Mouse (Mus musculus) liver, embryonic 12.5 days (tissue): ENCODE measurements around the gene Arhgef3. TPM values are rescaled to one million over a fixed set of nuclear protein-coding genes. Genes with fewer than 3 reads are reported as not detected.

Experiments used
- ATAC-seq: fragments of 200-750 bp; cut with Nextera tagmentation; 2 replicates; pipeline ENCODE4 v1.8.0; 2017; ENCODE audit warnings: moderate number of reproducible peaks, mild to moderate bottlenecking, moderate library complexity
- H3K27ac ChIP-seq: fragments of 300-500 bp; sonication (generic); 2 replicates; pipeline ENCODE4 v1.5.1; 2016; ENCODE audit warnings: mild to moderate bottlenecking
- H3K27me3 ChIP-seq: fragments of 300-500 bp; sonication (generic); replicated peaks from 2 replicates; pipeline ENCODE4 v1.6.1; 2016; ENCODE audit warnings: mild to moderate bottlenecking, moderate library complexity
- H3K36me3 ChIP-seq: fragments of 300-500 bp; sonication (generic); 2 replicates; pipeline ENCODE4 v1.6.1; 2016; ENCODE audit warnings: mild to moderate bottlenecking, moderate library complexity
- H3K4me1 ChIP-seq: fragments of 300-500 bp; sonication (generic); 2 replicates; pipeline ENCODE4 v1.6.1; 2016
- H3K4me2 ChIP-seq: fragments of 300-500 bp; sonication (generic); 2 replicates; pipeline ENCODE4 v1.6.1; 2016; ENCODE audit warnings: mild to moderate bottlenecking, moderate library complexity
- H3K4me3 ChIP-seq: fragments of 300-500 bp; sonication (generic); 2 replicates; pipeline ENCODE4 v1.5.1; 2016; ENCODE audit warnings: mild to moderate bottlenecking, moderate library complexity
- H3K9ac ChIP-seq: fragments of 300-500 bp; sonication (generic); 2 replicates; pipeline ENCODE4 v1.6.1; 2016; ENCODE audit warnings: mild to moderate bottlenecking, moderate library complexity
- H3K9me3 ChIP-seq: fragments of 300-500 bp; sonication (generic); replicated peaks from 2 replicates; pipeline ENCODE4 v1.6.1; 2016; ENCODE audit warnings: mild to moderate bottlenecking, moderate library complexity
- WGBS: fragments of 180-500 bp; shearing (Covaris S2); methylation state at CpG from one replicate; pipeline ENCODE4 v1.1.7; 2016; ENCODE audit not compliant: insufficient replicate concordance; 5-methylcytosine and 5-hydroxymethylcytosine counted together
- polyA plus RNA-seq: library from polyadenylated mRNA; unstranded; fragments of >200 nt; fragmentation: Nextera tagmentation; extraction: Ambion mirVana; gene quantifications from 2 replicates; pipeline ENCODE4 v1.2.1, GENCODE M21; 2016

Arhgef3 gene
- polyA plus RNA-seq, 1 experiment from 2014 or later = 5.6 TPM

GRCm38 (mm10) chr14:27335331-27336207 lies 220.9 kb downstream of the Arhgef3 start:
- peak overlapping the region; percentile 59 for H3K9ac ChIP-seq
- peak overlapping the region; percentile 88 for H3K4me2 ChIP-seq
- no peak overlapping the region for H3K27ac ChIP-seq
- H3K4me3 ChIP-seq = peak overlapping the region; percentile 59
- ATAC-seq = peak; percentile 95
- H3K27me3 ChIP-seq = peaks cover 33% of the 10 kb centered on the region
- H3K36me3 ChIP-seq = no peaks in the 10 kb centered on the region
- H3K9me3 ChIP-seq = no peaks in the 10 kb centered on the region
- H3K4me1 ChIP-seq = peaks cover 26% of the 10 kb centered on the region
- 2% methylated on average over 37 of the region's 37 CpGs for WGBS

- ATAC-seq = peak; percentile 59
- Histone ChIP-seq H3K27me3 (peaks cover 33% of the 10 kb centered on the region), H3K27ac (no peak overlapping the region), H3K36me3 (no peaks in the 10 kb centered on the region), H3K4me1 (peaks cover 26% of the 10 kb centered on the region), H3K9ac (peak overlapping the region; percentile 59), H3K9me3 (no peaks in the 10 kb centered on the region), H3K4me2 (peak overlapping the region; percentile 88), H3K4me3 (peak overlapping the region; percentile 59)
- WGBS = 2% methylated on average over 34 of the region's 34 CpGs
Measured at GRCm38 (mm10) chr14:27336208-27337114, 221.8 kb downstream of the Arhgef3 start.

GRCm38 (mm10) chr14:27337156-27337555 lies 222.5 kb downstream of the Arhgef3 start:
- 35% methylated on average over 6 of the region's 6 CpGs for WGBS
- no peaks in the 10 kb centered on the region for H3K36me3 ChIP-seq
- peaks cover 26% of the 10 kb centered on the region for H3K4me1 ChIP-seq
- peak overlapping the region; percentile 59 for H3K4me3 ChIP-seq
- no peak for ATAC-seq
- no peaks in the 10 kb centered on the region for H3K9me3 ChIP-seq
- H3K27me3 ChIP-seq = peaks cover 33% of the 10 kb centered on the region
- H3K9ac ChIP-seq = no peak overlapping the region
- peak overlapping the region; percentile 88 for H3K4me2 ChIP-seq
- no peak overlapping the region for H3K27ac ChIP-seq

- Histone ChIP-seq H3K4me1 (peaks cover 26% of the 10 kb centered on the region), H3K4me2 (no peak overlapping the region), H3K36me3 (no peaks in the 10 kb centered on the region), H3K9me3 (no peaks in the 10 kb centered on the region), H3K4me3 (no peak overlapping the region), H3K9ac (no peak overlapping the region), H3K27me3 (peaks cover 33% of the 10 kb centered on the region), H3K27ac (no peak overlapping the region)
- 27% methylated on average over 12 of the region's 12 CpGs for WGBS
- no peak for ATAC-seq
Measured at GRCm38 (mm10) chr14:27338034-27338708, 223.5 kb downstream of the Arhgef3 start.

- Histone ChIP-seq H3K9ac (no peak overlapping the region), H3K4me3 (no peak overlapping the region), H3K27me3 (peaks cover 16% of the 10 kb centered on the region), H3K36me3 (no peaks in the 10 kb centered on the region), H3K27ac (no peak overlapping the region), H3K4me2 (no peak overlapping the region), H3K9me3 (no peaks in the 10 kb centered on the region), H3K4me1 (peaks cover 28% of the 10 kb centered on the region)
- 51% methylated on average over 5 of the region's 5 CpGs for WGBS
- ATAC-seq = peak; percentile 22; the same call in 1 of the 2 replicates
Measured at GRCm38 (mm10) chr14:27340682-27341415, 226.2 kb downstream of the Arhgef3 start.

- Histone ChIP-seq H3K4me1 (peaks cover 22% of the 10 kb centered on the region), H3K27me3 (peaks cover 9% of the 10 kb centered on the region; the same call in 1 of the 2 replicates), H3K9ac (no peak overlapping the region), H3K27ac (no peak overlapping the region), H3K36me3 (no peaks in the 10 kb centered on the region), H3K4me2 (no peak overlapping the region), H3K4me3 (no peak overlapping the region), H3K9me3 (no peaks in the 10 kb centered on the region)
- 49% methylated on average over 5 of the region's 5 CpGs for WGBS
- 0 out of 2 replicates have a peak, but pooled peaks have one; percentile 10 for ATAC-seq
Measured at GRCm38 (mm10) chr14:27341486-27341885, 226.8 kb downstream of the Arhgef3 start.

- no peaks in the 10 kb centered on the region for H3K9me3 ChIP-seq
- H3K27me3 ChIP-seq = peaks cover under 1% of the 10 kb centered on the region; the same call in 1 of the 2 replicates
- H3K36me3 ChIP-seq = no peaks in the 10 kb centered on the region
- H3K4me2 ChIP-seq = no peak overlapping the region
- no peak overlapping the region for H3K9ac ChIP-seq
- peaks cover 12% of the 10 kb centered on the region; the same call in 1 of the 2 replicates for H3K4me1 ChIP-seq
- H3K4me3 ChIP-seq = no peak overlapping the region
- H3K27ac ChIP-seq = no peak overlapping the region
- ATAC-seq = no peak
- WGBS = 64% methylated on average over 2 of the region's 2 CpGs
Measured at GRCm38 (mm10) chr14:27342451-27342850, 227.8 kb downstream of the Arhgef3 start.

GRCm38 (mm10) chr14:27344250-27344990 lies 229.7 kb downstream of the Arhgef3 start:
- Histone ChIP-seq H3K4me1 (peaks cover 15% of the 10 kb centered on the region), H3K27me3 (no peaks in the 10 kb centered on the region), H3K27ac (no peak overlapping the region), H3K4me2 (no peak overlapping the region), H3K36me3 (no peaks in the 10 kb centered on the region), H3K9me3 (no peaks in the 10 kb centered on the region), H3K9ac (no peak overlapping the region), H3K4me3 (no peak overlapping the region)
- ATAC-seq = no peak
- WGBS = 65% methylated on average over 4 of the region's 4 CpGs

- H3K9me3 ChIP-seq = no peaks in the 10 kb centered on the region
- no peak overlapping the region for H3K27ac ChIP-seq
- no peaks in the 10 kb centered on the region for H3K27me3 ChIP-seq
- H3K4me3 ChIP-seq = no peak overlapping the region
- no peak for ATAC-seq
- H3K4me1 ChIP-seq = peaks cover 24% of the 10 kb centered on the region
- H3K36me3 ChIP-seq = no peaks in the 10 kb centered on the region
- no peak overlapping the region for H3K9ac ChIP-seq
- 52% methylated on average over 7 of the region's 7 CpGs for WGBS
- H3K4me2 ChIP-seq = no peak overlapping the region
Measured at GRCm38 (mm10) chr14:27345051-27345885, 230.6 kb downstream of the Arhgef3 start.

- Histone ChIP-seq H3K27ac (no peak overlapping the region), H3K27me3 (no peaks in the 10 kb centered on the region), H3K4me1 (peaks cover 40% of the 10 kb centered on the region), H3K9ac (no peak overlapping the region), H3K4me3 (no peak overlapping the region), H3K9me3 (no peaks in the 10 kb centered on the region), H3K36me3 (no peaks in the 10 kb centered on the region), H3K4me2 (no peak overlapping the region)
- WGBS = 63% methylated on average over 3 of the region's 3 CpGs
- ATAC-seq = no peak
Measured at GRCm38 (mm10) chr14:27347224-27347623, 232.5 kb downstream of the Arhgef3 start.
